Mouse (Mus musculus): ENCODE measurements around the gene Gm13078. TPM values are rescaled to one million over a fixed set of nuclear protein-coding genes. Genes with fewer than 3 reads are reported as not detected.

The Gm13078 gene
- polyA plus RNA-seq (2012; ENCODE audit: insufficient read depth, insufficient read length, missing spikeins): not detected in 2 replicates

DNA sequence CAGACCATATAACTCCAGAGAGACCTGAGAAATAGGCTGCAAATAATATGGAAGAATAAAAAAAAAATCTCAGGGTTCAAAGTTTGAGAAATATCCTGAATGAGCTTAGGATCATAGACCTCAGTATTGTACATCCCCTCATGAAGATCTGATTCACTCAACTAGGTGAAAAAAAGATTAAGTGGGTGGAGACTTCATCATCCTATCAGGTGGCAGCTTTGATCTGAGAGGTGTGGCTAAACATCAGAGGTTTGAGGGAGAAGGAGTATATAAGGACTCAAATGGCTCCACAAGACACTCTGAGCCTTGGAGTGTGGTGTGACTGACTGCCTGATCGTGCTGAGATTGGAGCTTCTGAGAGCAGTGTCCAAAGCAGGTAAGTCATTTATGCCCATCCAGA lies at the start of gene Gm13078:
Gene Gm13078, plus strand, starts transcription at position 301 of the 400 bp plus-strand sequence.
- H3K4me3 ChIP-seq (ENCODE audit: insufficient read depth, low read length): no peak within 1 kb of the TSS
- no peak for TF ChIP-seq POLR2A (IDR thresholded peaks at IDR 0.05; ENCODE audit: borderline replicate concordance, low read depth, low read length)
- TF ChIP-seq CTCF (IDR thresholded peaks at IDR 0.05; ENCODE audit: low read depth, low read length): no peak
- H3K4me1 ChIP-seq (ENCODE audit: control insufficient read depth, insufficient read depth, low read length): no peaks in the 10 kb centered on the region
- no peak within 1 kb of the TSS for H3K27ac ChIP-seq (ENCODE audit: insufficient read depth, low read depth, low read length)

DNA sequence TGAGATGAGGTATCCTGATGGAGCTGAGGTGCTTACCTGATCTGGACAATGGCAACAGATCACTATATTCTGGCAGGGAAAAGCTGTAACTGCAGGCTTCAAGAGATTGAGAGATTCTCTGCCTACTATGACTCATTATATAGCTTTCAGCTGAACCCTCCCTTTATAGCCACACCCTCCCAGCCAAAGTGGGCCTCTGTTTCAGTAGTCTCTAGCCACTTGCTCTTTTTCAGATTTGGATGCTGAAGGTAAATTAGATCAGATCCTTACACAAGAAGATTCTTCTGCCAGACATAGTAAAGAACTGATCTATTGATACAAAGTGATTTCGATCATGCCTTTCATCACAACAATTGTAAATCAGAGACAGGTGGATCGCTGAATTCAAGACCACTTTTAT lies 16.6 kb upstream of the Gm13078 start, which contains the start of gene Gm13089:
Gene Gm13089, minus strand, starts transcription at position 101 of the 400 bp plus-strand sequence.
- no peaks in the 10 kb centered on the region for H3K4me1 ChIP-seq (ENCODE audit: control insufficient read depth, insufficient read depth, low read length)
- TF ChIP-seq POLR2A (IDR thresholded peaks at IDR 0.05; ENCODE audit: borderline replicate concordance, low read depth, low read length) (no peak), CTCF (IDR thresholded peaks at IDR 0.05; ENCODE audit: low read depth, low read length) (no peak)
- H3K27ac ChIP-seq (ENCODE audit: insufficient read depth, low read depth, low read length): no peak within 1 kb of the TSS
- no peak within 1 kb of the TSS for H3K4me3 ChIP-seq (ENCODE audit: insufficient read depth, low read length)

Other genes with a start within 250 kb of the Gm13078 start
- gene Gm13043, start 208.1 kb upstream of the Gm13078 start, polyA plus RNA-seq (2012; ENCODE audit: insufficient read depth, insufficient read length, missing spikeins): not detected in 2 replicates
- gene Gm13040, start 183.5 kb upstream of the Gm13078 start, polyA plus RNA-seq (2012; ENCODE audit: insufficient read depth, insufficient read length, missing spikeins): not detected in 2 replicates
- gene BC080695, start 167.8 kb upstream of the Gm13078 start, polyA plus RNA-seq (2012; ENCODE audit: insufficient read depth, insufficient read length, missing spikeins): not detected in 2 replicates
- not detected in 2 replicates for gene Gm13057, start 167.7 kb upstream of the Gm13078 start, polyA plus RNA-seq (2012; ENCODE audit: insufficient read depth, insufficient read length, missing spikeins)
- not detected in 2 replicates for gene Gm13083, start 104.5 kb upstream of the Gm13078 start, polyA plus RNA-seq (2012; ENCODE audit: insufficient read depth, insufficient read length, missing spikeins)
- gene Gm13088, start 62.2 kb upstream of the Gm13078 start, polyA plus RNA-seq (2012; ENCODE audit: insufficient read depth, insufficient read length, missing spikeins): not detected in 2 replicates
- not detected in 2 replicates for gene Gm13089, start 16.7 kb upstream of the Gm13078 start, polyA plus RNA-seq (2012; ENCODE audit: insufficient read depth, insufficient read length, missing spikeins)
- gene Gm13023, start 69.9 kb downstream of the Gm13078 start, polyA plus RNA-seq (2012; ENCODE audit: insufficient read depth, insufficient read length, missing spikeins): not detected in 2 replicates
- not detected in 2 replicates for gene Gm13084, start 96.6 kb downstream of the Gm13078 start, polyA plus RNA-seq (2012; ENCODE audit: insufficient read depth, insufficient read length, missing spikeins)
- gene Gm13103, start 127.0 kb downstream of the Gm13078 start, polyA plus RNA-seq (2012; ENCODE audit: insufficient read depth, insufficient read length, missing spikeins): 1.0 TPM in 1 of 2 replicates, not detected in the other
- not detected in 2 replicates for gene Pramef6, start 180.9 kb downstream of the Gm13078 start, polyA plus RNA-seq (2012; ENCODE audit: insufficient read depth, insufficient read length, missing spikeins)
- gene Pramef25, start 231.6 kb downstream of the Gm13078 start, polyA plus RNA-seq (2012; ENCODE audit: insufficient read depth, insufficient read length, missing spikeins): not detected in 2 replicates
- not detected in 2 replicates for gene Gm13101, start 247.5 kb downstream of the Gm13078 start, polyA plus RNA-seq (2012; ENCODE audit: insufficient read depth, insufficient read length, missing spikeins)

All from bone marrow macrophage, adult 2 months (primary cell).